Mouse (Mus musculus) MEL (cell line): Measurements from ENCODE around the gene Hist1h2ac. TPM values are rescaled to one million over a fixed set of nuclear protein-coding genes. Genes with fewer than 3 reads are reported as not detected.
A peak's percentile ranks its signal among the peaks of the same experiment; 100 is the strongest.

Source experiments
- DNase-seq: peaks from one replicate; pipeline ENCODE4 v3.0.0; 2011; ENCODE audit warnings: low read depth, low spot score
- H3K27ac ChIP-seq: 2 replicates; pipeline ENCODE4 v1.5.1; 2012; ENCODE audit warnings: low read depth, mild to moderate bottlenecking, control low read depth, low read length, moderate library complexity; ENCODE audit not compliant: control insufficient read depth
- H3K27me3 ChIP-seq, 2 experiments: fragments of 150-350 bp in 1 of 2; sonication (generic) in 1 of 2; 2 replicates each; pipeline ENCODE4 v1.6.1; 2012; ENCODE audit warnings: low read length in 2 of 2, mild to moderate bottlenecking in 2 of 2, improper control_type of control experiment in 1 of 2, moderate library complexity in 1 of 2; ENCODE audit not compliant: insufficient read depth in 2 of 2, control insufficient read depth in 1 of 2
- H3K36me3 ChIP-seq, 2 experiments: 2 replicates each; pipeline ENCODE4 v1.6.1; 2012 to 2014; ENCODE audit warnings: low read length in 2 of 2, improper control_type of control experiment in 1 of 2, inconsistent platforms in 1 of 2, mild to moderate bottlenecking in 1 of 2; ENCODE audit not compliant: insufficient read depth in 2 of 2, control insufficient read depth in 1 of 2
- H3K4me1 ChIP-seq, 2 experiments: fragments of 150-350 bp in 1 of 2; sonication (generic) in 1 of 2; 2 replicates each; pipeline ENCODE4 v1.6.1; 2012; ENCODE audit warnings: low read length in 2 of 2, improper control_type of control experiment in 1 of 2, mild to moderate bottlenecking in 1 of 2; ENCODE audit not compliant: insufficient read depth in 2 of 2, control insufficient read depth in 1 of 2
- H3K4me3 ChIP-seq, 2 experiments: fragments of 150-350 bp in 1 of 2; sonication (generic) in 1 of 2; 2 replicates each; pipeline ENCODE4 v1.5.1; 2012; ENCODE audit warnings: low read depth in 2 of 2, low read length in 2 of 2, mild to moderate bottlenecking in 2 of 2, moderate library complexity in 2 of 2, control low read depth in 1 of 2, improper control_type of control experiment in 1 of 2; ENCODE audit not compliant: control insufficient read depth in 1 of 2, insufficient read depth in 1 of 2
- H3K79me2 ChIP-seq: 2 replicates; pipeline ENCODE4 v1.6.1; 2012; ENCODE audit warnings: mild to moderate bottlenecking, low read length, moderate library complexity; ENCODE audit not compliant: control insufficient read depth, poor library complexity, insufficient read depth
- H3K9ac ChIP-seq: 2 replicates; pipeline ENCODE4 v1.6.1; 2012; ENCODE audit warnings: low read depth, mild to moderate bottlenecking, control low read depth, low read length, moderate library complexity; ENCODE audit not compliant: control insufficient read depth, poor library complexity, severe bottlenecking
- H3K9me3 ChIP-seq: fragments of 150-350 bp; sonication (generic); replicated peaks from 2 replicates; pipeline ENCODE4 v1.6.1; 2012; ENCODE audit warnings: mild to moderate bottlenecking, low read length, improper control_type of control experiment, moderate library complexity; ENCODE audit not compliant: insufficient read depth
- BHLHE40 ChIP-seq: IDR thresholded peaks from 2 replicates; pipeline ENCODE4 v1.6.1; 2012; ENCODE audit warnings: low read depth, mild to moderate bottlenecking, inconsistent platforms, low read length, improper control_type of control experiment, borderline replicate concordance
- CHD1 ChIP-seq: IDR thresholded peaks from 2 replicates; pipeline ENCODE4 v1.6.1; 2012; ENCODE audit warnings: low read depth, mild to moderate bottlenecking, inconsistent platforms, low read length, improper control_type of control experiment
- CTCF ChIP-seq, 3 experiments: IDR thresholded peaks in 2 of 3; conservative IDR thresholded peaks in 1 of 3; 2 replicates each; pipeline ENCODE4 v1.5.1; 2011 to 2012; ENCODE audit warnings: low read length in 3 of 3, low read depth in 2 of 3, mild to moderate bottlenecking in 2 of 3, improper control_type of control experiment in 1 of 3, inconsistent platforms in 1 of 3, mixed read lengths in 1 of 3, moderate library complexity in 1 of 3; ENCODE audit not compliant: control insufficient read depth in 1 of 3, insufficient read depth in 1 of 3, poor library complexity in 1 of 3, severe bottlenecking in 1 of 3
- E2F4 ChIP-seq: IDR thresholded peaks from 2 replicates; pipeline ENCODE4 v1.6.1; 2011; ENCODE audit warnings: low read depth, low read length, improper control_type of control experiment, borderline replicate concordance
- ELF1 ChIP-seq: IDR thresholded peaks from 2 replicates; pipeline ENCODE4 v1.6.1; 2014; ENCODE audit warnings: low read depth, mild to moderate bottlenecking, inconsistent platforms, low read length, improper control_type of control experiment, moderate library complexity
- EP300 ChIP-seq, 2 experiments: IDR thresholded peaks; 2 replicates each; pipeline ENCODE4 v1.6.1; 2011; ENCODE audit warnings: improper control_type of control experiment in 2 of 2, low read length in 2 of 2, low read depth in 1 of 2, mild to moderate bottlenecking in 1 of 2
- ETS1 ChIP-seq: IDR thresholded peaks from 2 replicates; pipeline ENCODE4 v1.6.1; 2012; ENCODE audit warnings: low read depth, mild to moderate bottlenecking, inconsistent platforms, low read length, improper control_type of control experiment, moderate library complexity
- GATA1 ChIP-seq: IDR thresholded peaks from 2 replicates; pipeline ENCODE4 v1.6.1; 2011; ENCODE audit warnings: low read depth, low read length, improper control_type of control experiment
- HCFC1 ChIP-seq: IDR thresholded peaks from 2 replicates; pipeline ENCODE4 v1.6.1; 2012; ENCODE audit warnings: low read depth, mild to moderate bottlenecking, inconsistent platforms, low read length, improper control_type of control experiment, moderate library complexity
- JUND ChIP-seq: IDR thresholded peaks from 2 replicates; pipeline ENCODE4 v1.6.1; 2011; ENCODE audit warnings: low read depth, mild to moderate bottlenecking, improper control_type of control experiment, low read length
- MAFK ChIP-seq: IDR thresholded peaks from 2 replicates; pipeline ENCODE4 v1.6.1; 2011; ENCODE audit warnings: low read depth, mild to moderate bottlenecking, low read length, improper control_type of control experiment, borderline replicate concordance
- MAX ChIP-seq: IDR thresholded peaks from 2 replicates; pipeline ENCODE4 v1.6.1; 2011; ENCODE audit warnings: low read length, improper control_type of control experiment
- MEF2A ChIP-seq: IDR thresholded peaks from 2 replicates; pipeline ENCODE4 v1.6.1; 2014; ENCODE audit warnings: low read depth, mild to moderate bottlenecking, inconsistent platforms, low read length, improper control_type of control experiment; ENCODE audit not compliant: poor library complexity, insufficient replicate concordance, severe bottlenecking; ENCODE audit errors: extremely low read depth
- MXI1 ChIP-seq: IDR thresholded peaks from 2 replicates; pipeline ENCODE4 v1.6.1; 2011; ENCODE audit warnings: mild to moderate bottlenecking, low read depth, low read length, improper control_type of control experiment
- MYB ChIP-seq: IDR thresholded peaks from 2 replicates; pipeline ENCODE4 v1.6.1; 2011; ENCODE audit warnings: mild to moderate bottlenecking, low read depth, low read length, improper control_type of control experiment
- NELFE ChIP-seq: IDR thresholded peaks from 2 replicates; pipeline ENCODE4 v1.6.1; 2011; ENCODE audit warnings: low read depth, low read length, improper control_type of control experiment
- NRF1 ChIP-seq: IDR thresholded peaks from 2 replicates; pipeline ENCODE4 v1.6.1; 2014; ENCODE audit warnings: low read depth, mild to moderate bottlenecking, inconsistent platforms, low read length, improper control_type of control experiment, moderate library complexity; ENCODE audit not compliant: poor library complexity, insufficient read depth, severe bottlenecking
- POLR2AphosphoS5 ChIP-seq: IDR thresholded peaks from 2 replicates; pipeline ENCODE4 v1.6.1; 2012; ENCODE audit warnings: low read depth, borderline replicate concordance, mild to moderate bottlenecking, inconsistent platforms, low read length, moderate library complexity, mixed read lengths
- RAD21 ChIP-seq: IDR thresholded peaks from 2 replicates; pipeline ENCODE4 v1.6.1; 2011; ENCODE audit warnings: mild to moderate bottlenecking, low read depth, low read length, improper control_type of control experiment
- RCOR1 ChIP-seq: IDR thresholded peaks from 2 replicates; pipeline ENCODE4 v1.6.1; 2012; ENCODE audit warnings: low read depth, mild to moderate bottlenecking, inconsistent platforms, low read length, improper control_type of control experiment
- SIN3A ChIP-seq: IDR thresholded peaks from 2 replicates; pipeline ENCODE4 v1.6.1; 2012; ENCODE audit warnings: low read length, improper control_type of control experiment, inconsistent platforms
- SMC3 ChIP-seq: IDR thresholded peaks from 2 replicates; pipeline ENCODE4 v1.6.1; 2011; ENCODE audit warnings: low read depth, low read length, improper control_type of control experiment
- TBP ChIP-seq: IDR thresholded peaks from 2 replicates; pipeline ENCODE4 v1.8.0; 2011; ENCODE audit warnings: low read depth, low read length, improper control_type of control experiment
- TCF12 ChIP-seq: IDR thresholded peaks from 2 replicates; pipeline ENCODE4 v1.6.1; 2014; ENCODE audit warnings: low read depth, mild to moderate bottlenecking, inconsistent platforms, low read length, improper control_type of control experiment, moderate library complexity
- UBTF ChIP-seq: IDR thresholded peaks from 2 replicates; pipeline ENCODE4 v1.6.1; 2012; ENCODE audit warnings: low read depth, mild to moderate bottlenecking, inconsistent platforms, low read length, improper control_type of control experiment, moderate library complexity, borderline replicate concordance; ENCODE audit not compliant: insufficient read depth
- USF1 ChIP-seq: IDR thresholded peaks from 2 replicates; pipeline ENCODE4 v1.6.1; 2014; ENCODE audit warnings: low read depth, mild to moderate bottlenecking, inconsistent platforms, low read length, improper control_type of control experiment, moderate library complexity
- USF2 ChIP-seq, 2 experiments: IDR thresholded peaks; 2 replicates each; pipeline ENCODE4 v1.6.1; 2011 to 2012; ENCODE audit warnings: improper control_type of control experiment in 2 of 2, low read length in 2 of 2, borderline replicate concordance in 1 of 2, inconsistent platforms in 1 of 2, low read depth in 1 of 2, mild to moderate bottlenecking in 1 of 2; ENCODE audit not compliant: insufficient read depth in 1 of 2
- ZC3H11A ChIP-seq: IDR thresholded peaks from 2 replicates; pipeline ENCODE4 v1.6.1; 2012; ENCODE audit warnings: low read depth, mild to moderate bottlenecking, inconsistent platforms, low read length, improper control_type of control experiment
- ZKSCAN1 ChIP-seq: IDR thresholded peaks from 2 replicates; pipeline ENCODE4 v1.6.1; 2012; ENCODE audit warnings: low read depth, mild to moderate bottlenecking, inconsistent platforms, low read length, improper control_type of control experiment, moderate library complexity
- ZMIZ1 ChIP-seq: IDR thresholded peaks from 2 replicates; pipeline ENCODE4 v1.6.1; 2012; ENCODE audit warnings: low read depth, mild to moderate bottlenecking, inconsistent platforms, low read length, improper control_type of control experiment, moderate library complexity
- ZNF384 ChIP-seq: IDR thresholded peaks from 2 replicates; pipeline ENCODE4 v1.6.1; 2012; ENCODE audit warnings: low read depth, mild to moderate bottlenecking, inconsistent platforms, low read length, improper control_type of control experiment
- polyA plus RNA-seq, 2 experiments: library from polyadenylated mRNA; stranded (reverse) in 1 of 2; unstranded in 1 of 2; fragments of >175 nt in 1 of 2; fragments of >200 nt in 1 of 2; gene quantifications; 2 replicates each; pipeline versions ENCODE4 v1.2.1 to v1.2.4; 2012; ENCODE audit warnings: low replicate concordance in 2 of 2, low read depth in 1 of 2; ENCODE audit not compliant: insufficient read length in 2 of 2, insufficient read depth in 1 of 2, missing spikeins in 1 of 2
- total RNA-seq: library from RNA; depleted of rRNA; stranded (reverse); fragments of 300-350 nt; gene quantifications from 2 replicates; pipeline ENCODE4 v1.2.3, GENCODE M21; 2012

The Hist1h2ac gene
- total and polyA plus RNA-seq, 3 experiments = 0.15 to 123 TPM; not detected in 1

GRCm38 (mm10) chr13:23698996-23699395, 15.2 kb upstream of the Hist1h2ac start:
- peaks cover 0 to 47% of the 10 kb centered on the region in 2 experiments; a peak in 2 of 4 replicates for H3K36me3 ChIP-seq
- no peaks in the 10 kb centered on the region for H3K27me3 ChIP-seq
- peak overlapping the region; percentile 56 for H3K9ac ChIP-seq
- no peak overlapping the region for H3K4me3 ChIP-seq
- H3K9me3 ChIP-seq = no peaks in the 10 kb centered on the region
- peak; percentile 66 for DNase-seq
- H3K4me1 ChIP-seq = peaks cover 0 to 31% of the 10 kb centered on the region in 2 experiments; a peak in 2 of 4 replicates
- no peaks in the 10 kb centered on the region; the same call in 1 of the 2 replicates for H3K79me2 ChIP-seq
- peak overlapping the region; percentile 63 for H3K27ac ChIP-seq
- no peak for TF ChIP-seq MEF2A

GRCm38 (mm10) chr13:23698300-23698693, 14.5 kb upstream of the Hist1h2ac start, which contains the start of gene Hist1h4c:
Gene Hist1h4c (minus strand): TSS chr13:23698454.
- peak within 1 kb of the TSS; percentile 0 to 36; a peak in 3 of 4 replicates for H3K4me3 ChIP-seq
- DNase-seq = peak; percentile 99
- no peaks in the 10 kb centered on the region for H3K9me3 ChIP-seq
- H3K27ac ChIP-seq = peak within 1 kb of the TSS; percentile 95
- peak within 1 kb of the TSS; percentile 65 for H3K9ac ChIP-seq
- peaks cover 0 to 31% of the 10 kb centered on the region in 2 experiments; a peak in 2 of 4 replicates for H3K4me1 ChIP-seq
- no peaks in the 10 kb centered on the region; the same call in 1 of the 2 replicates for H3K79me2 ChIP-seq
- no peaks in the 10 kb centered on the region for H3K27me3 ChIP-seq
- peaks cover 0 to 46% of the 10 kb centered on the region in 2 experiments; a peak in 2 of 4 replicates for H3K36me3 ChIP-seq
- TF ChIP-seq CTCF (IDR thresholded peaks at IDR 0.05 in 2 of 3, conservative IDR thresholded peaks at IDR 0.05 in 1 of 3; ENCODE audit: control insufficient read depth in 1 of 3, insufficient read depth in 1 of 3, low read depth in 2 of 3, low read length in 3 of 3, poor library complexity in 1 of 3, severe bottlenecking in 1 of 3) = peak in 1 of 3 experiments; percentile 15; a peak in 1 of 6 replicates
- TF ChIP-seq TCF12 = no peak
- TF ChIP-seq NRF1 = no peak
- no peak for TF ChIP-seq RAD21
- TF ChIP-seq ZKSCAN1 = no peak
- no peak for TF ChIP-seq CHD1
- no peak for TF ChIP-seq MAX
- no peak for TF ChIP-seq E2F4
- TF ChIP-seq MEF2A = no peak
- TF ChIP-seq BHLHE40 = no peak
- TF ChIP-seq ZC3H11A = no peak
- no peak for TF ChIP-seq HCFC1
- no peak for TF ChIP-seq MAFK
- TF ChIP-seq POLR2AphosphoS5 = peak; percentile 99
- TF ChIP-seq USF2 (IDR thresholded peaks at IDR 0.05; ENCODE audit: borderline replicate concordance in 1 of 2, insufficient read depth in 1 of 2, low read depth in 1 of 2, low read length in 2 of 2) = no peak
- TF ChIP-seq SMC3 = no peak
- TF ChIP-seq EP300 (IDR thresholded peaks at IDR 0.05; ENCODE audit: low read depth in 1 of 2, low read length in 2 of 2) = no peak
- no peak for TF ChIP-seq ZMIZ1
- no peak for TF ChIP-seq ZNF384
- no peak for TF ChIP-seq SIN3A
- TF ChIP-seq GATA1 = no peak
- TF ChIP-seq UBTF = peak; percentile 18; the same call in 1 of the 2 replicates
- TF ChIP-seq RCOR1 = no peak
- no peak for TF ChIP-seq MYB
- TF ChIP-seq TBP = peak; percentile 99
- TF ChIP-seq ETS1 = no peak
- TF ChIP-seq NELFE = no peak
- no peak for TF ChIP-seq ELF1
- TF ChIP-seq USF1 = no peak
- no peak for TF ChIP-seq MXI1
- TF ChIP-seq JUND = no peak
